Mouse (Mus musculus) hindbrain, embryonic 12.5 days (tissue): ENCODE measurements at regions not wholly inside any gene's neighbourhood (a gene's known extent, or its start where the extent isn't known, plus 50 kb on each side); places are given as distances from the start of the nearest gene placed in this dataset.
A peak's percentile ranks its signal among the peaks of the same experiment; 100 is the strongest.

Experiments
- ATAC-seq: fragments of 200-750 bp; cut with Nextera tagmentation; 2 replicates; pipeline ENCODE4 v1.8.0; 2017; ENCODE audit warnings: moderate TSS enrichment; ENCODE audit not compliant: low FRiP score
- H3K27ac ChIP-seq: fragments of 300-500 bp; sonication (generic); 2 replicates; pipeline ENCODE4 v1.5.1; 2016; ENCODE audit warnings: mild to moderate bottlenecking
- H3K27me3 ChIP-seq: fragments of 300-500 bp; sonication (generic); 2 replicates; pipeline ENCODE4 v1.6.1; 2016; ENCODE audit warnings: mild to moderate bottlenecking
- H3K36me3 ChIP-seq: fragments of 300-500 bp; sonication (generic); 2 replicates; pipeline ENCODE4 v1.6.1; 2016; ENCODE audit warnings: mild to moderate bottlenecking
- H3K4me1 ChIP-seq: fragments of 300-500 bp; sonication (generic); 2 replicates; pipeline ENCODE4 v1.6.1; 2016
- H3K4me2 ChIP-seq: fragments of 300-500 bp; sonication (generic); replicated peaks from 2 replicates; pipeline ENCODE4 v1.6.1; 2016; ENCODE audit warnings: mild to moderate bottlenecking
- H3K4me3 ChIP-seq: fragments of 300-500 bp; sonication (generic); 2 replicates; pipeline ENCODE4 v1.5.1; 2016; ENCODE audit warnings: mild to moderate bottlenecking
- H3K9ac ChIP-seq: fragments of 300-500 bp; sonication (generic); 2 replicates; pipeline ENCODE4 v1.6.1; 2016; ENCODE audit warnings: mild to moderate bottlenecking, moderate library complexity
- H3K9me3 ChIP-seq: fragments of 300-500 bp; sonication (generic); replicated peaks from 2 replicates; pipeline ENCODE4 v1.6.1; 2016; ENCODE audit warnings: mild to moderate bottlenecking
- WGBS: fragments of 180-500 bp; shearing (Covaris S2); methylation state at CpG from one replicate; pipeline ENCODE4 v1.1.7; 2016; 5-methylcytosine and 5-hydroxymethylcytosine counted together

GRCm38 (mm10) chr10:72762964-72763363 lies 108.3 kb downstream of the Zwint start:
- Histone ChIP-seq H3K4me2 (no peak overlapping the region), H3K27ac (no peak overlapping the region), H3K4me1 (no peaks in the 10 kb centered on the region), H3K9ac (no peak overlapping the region), H3K4me3 (no peak overlapping the region), H3K9me3 (no peaks in the 10 kb centered on the region), H3K27me3 (no peaks in the 10 kb centered on the region), H3K36me3 (no peaks in the 10 kb centered on the region)
- 0 out of 2 replicates have a peak, but pooled peaks have one; percentile 22 for ATAC-seq
- 44% methylated on average over 6 of the region's 6 CpGs for WGBS

GRCm38 (mm10) chr10:72778356-72778755 lies 123.7 kb downstream of the Zwint start:
- 57% methylated on average over 3 of the region's 3 CpGs for WGBS

GRCm38 (mm10) chr10:72811614-72812013 lies 157.0 kb downstream of the Zwint start:
- Histone ChIP-seq H3K27me3 (no peaks in the 10 kb centered on the region), H3K27ac (no peak overlapping the region), H3K36me3 (no peaks in the 10 kb centered on the region), H3K9me3 (no peaks in the 10 kb centered on the region), H3K4me1 (no peaks in the 10 kb centered on the region), H3K9ac (no peak overlapping the region), H3K4me2 (no peak overlapping the region), H3K4me3 (no peak overlapping the region)
- ATAC-seq: no peak
- 90% methylated on average over 8 of the region's 8 CpGs for WGBS

More at GRCm38 (mm10) chr10:72778356-72778755, 123.7 kb downstream of the Zwint start:
- Histone ChIP-seq H3K9me3 (no peaks in the 10 kb centered on the region), H3K4me3 (no peak overlapping the region), H3K4me2 (no peak overlapping the region), H3K9ac (no peak overlapping the region), H3K27me3 (no peaks in the 10 kb centered on the region), H3K36me3 (no peaks in the 10 kb centered on the region), H3K27ac (no peak overlapping the region), H3K4me1 (no peaks in the 10 kb centered on the region)
- ATAC-seq: no peak

- Histone ChIP-seq H3K4me3 (no peak overlapping the region), H3K9me3 (no peaks in the 10 kb centered on the region), H3K4me2 (no peak overlapping the region), H3K36me3 (no peaks in the 10 kb centered on the region), H3K9ac (no peak overlapping the region), H3K27ac (no peak overlapping the region), H3K4me1 (no peaks in the 10 kb centered on the region), H3K27me3 (no peaks in the 10 kb centered on the region)
- 58% methylated on average over 1 of the region's 1 CpGs for WGBS
- no peak for ATAC-seq
These were observed 192.9 kb downstream of the Zwint start for GRCm38 (mm10) chr10:72847358-72848082.

GRCm38 (mm10) chr10:72867956-72868355 lies 213.3 kb downstream of the Zwint start:
- no peak overlapping the region for H3K27ac ChIP-seq
- ATAC-seq: no peak
- no peak overlapping the region for H3K9ac ChIP-seq
- H3K4me1 ChIP-seq: no peaks in the 10 kb centered on the region
- H3K9me3 ChIP-seq: no peaks in the 10 kb centered on the region
- no peaks in the 10 kb centered on the region for H3K27me3 ChIP-seq
- no peak overlapping the region for H3K4me2 ChIP-seq
- H3K36me3 ChIP-seq: no peaks in the 10 kb centered on the region
- WGBS: 65% methylated on average over 1 of the region's 1 CpGs
- no peak overlapping the region for H3K4me3 ChIP-seq
